Mouse (Mus musculus): ENCODE measurements around the gene Smim11. TPM values are rescaled to one million over a fixed set of nuclear protein-coding genes. Genes with fewer than 3 reads are reported as not detected.
A peak's percentile ranks its signal among the peaks of the same experiment; 100 is the strongest.

The Smim11 gene
- total and polyA plus RNA-seq, 3 experiments: 81.5 to 84.7 TPM; not detected in 1

- H3K4me3 ChIP-seq (ENCODE audit: control insufficient read depth in 1 of 2, insufficient read depth in 1 of 2, low read depth in 2 of 2, low read length in 2 of 2): no peak overlapping the region
- H3K9me3 ChIP-seq (replicated peaks; ENCODE audit: insufficient read depth, low read length): no peaks in the 10 kb centered on the region
- peak; percentile 46 for DNase-seq (ENCODE audit: low read depth, low spot score)
- no peak overlapping the region for H3K27ac ChIP-seq (ENCODE audit: control insufficient read depth, low read depth, low read length)
- H3K27me3 ChIP-seq (ENCODE audit: control insufficient read depth in 1 of 2, insufficient read depth in 2 of 2, low read length in 2 of 2): no peaks in the 10 kb centered on the region
- H3K36me3 ChIP-seq (ENCODE audit: control insufficient read depth in 1 of 2, insufficient read depth in 2 of 2, low read length in 2 of 2): peaks cover 2 to 7% of the 10 kb centered on the region in 2 experiments; a peak in 3 of 4 replicates
- peaks cover 3% of the 10 kb centered on the region; the same call in 1 of the 2 replicates for H3K79me2 ChIP-seq (ENCODE audit: control insufficient read depth, insufficient read depth, low read length, poor library complexity)
- peaks cover 0 to 12% of the 10 kb centered on the region in 2 experiments; a peak in 1 of 4 replicates for H3K4me1 ChIP-seq (ENCODE audit: control insufficient read depth in 1 of 2, insufficient read depth in 2 of 2, low read length in 2 of 2)
- TF ChIP-seq HCFC1 (IDR thresholded peaks at IDR 0.05; ENCODE audit: low read depth, low read length) (no peak), CTCF (IDR thresholded peaks at IDR 0.05 in 2 of 3, conservative IDR thresholded peaks at IDR 0.05 in 1 of 3; ENCODE audit: control insufficient read depth in 1 of 3, insufficient read depth in 1 of 3, low read depth in 2 of 3, low read length in 3 of 3, poor library complexity in 1 of 3, severe bottlenecking in 1 of 3) (peak in 2 of 3 experiments; percentile 21 to 34; a peak in 3 of 6 replicates)
- no peak overlapping the region for H3K9ac ChIP-seq (ENCODE audit: control insufficient read depth, low read depth, low read length, poor library complexity, severe bottlenecking)
Observed at GRCm38 (mm10) chr16:92305519-92305918, 4.4 kb downstream of the Smim11 start.

GRCm38 (mm10) chr16:92307947-92308346, 6.9 kb downstream of the Smim11 start:
- Histone ChIP-seq H3K36me3 (ENCODE audit: control insufficient read depth in 1 of 2, insufficient read depth in 2 of 2, low read length in 2 of 2) (peaks cover 0 to 2% of the 10 kb centered on the region in 2 experiments; a peak in 1 of 4 replicates), H3K4me3 (ENCODE audit: control insufficient read depth in 1 of 2, insufficient read depth in 1 of 2, low read depth in 2 of 2, low read length in 2 of 2) (no peak overlapping the region), H3K27me3 (ENCODE audit: control insufficient read depth in 1 of 2, insufficient read depth in 2 of 2, low read length in 2 of 2) (no peaks in the 10 kb centered on the region), H3K9me3 (replicated peaks; ENCODE audit: insufficient read depth, low read length) (no peaks in the 10 kb centered on the region), H3K27ac (ENCODE audit: control insufficient read depth, low read depth, low read length) (no peak overlapping the region), H3K4me1 (ENCODE audit: control insufficient read depth in 1 of 2, insufficient read depth in 2 of 2, low read length in 2 of 2) (0 out of 4 replicates have a peak, but pooled peaks cover 0 to 1% of the 10 kb centered on the region in 2 experiments), H3K79me2 (ENCODE audit: control insufficient read depth, insufficient read depth, low read length, poor library complexity) (no peaks in the 10 kb centered on the region), H3K9ac (ENCODE audit: control insufficient read depth, low read depth, low read length, poor library complexity, severe bottlenecking) (no peak overlapping the region)
- TF ChIP-seq EP300 (IDR thresholded peaks at IDR 0.05; ENCODE audit: low read depth in 1 of 2, low read length in 2 of 2) (no peak), CTCF (IDR thresholded peaks at IDR 0.05 in 2 of 3, conservative IDR thresholded peaks at IDR 0.05 in 1 of 3; ENCODE audit: control insufficient read depth in 1 of 3, insufficient read depth in 1 of 3, low read depth in 2 of 3, low read length in 3 of 3, poor library complexity in 1 of 3, severe bottlenecking in 1 of 3) (peak in 2 of 3 experiments; percentile 6 to 47; a peak in 3 of 6 replicates)
- no peak for DNase-seq (ENCODE audit: low read depth, low spot score)

GRCm38 (mm10) chr16:92309126-92309525, 8.0 kb downstream of the Smim11 start:
- Histone ChIP-seq H3K79me2 (ENCODE audit: control insufficient read depth, insufficient read depth, low read length, poor library complexity) (no peaks in the 10 kb centered on the region), H3K36me3 (ENCODE audit: control insufficient read depth in 1 of 2, insufficient read depth in 2 of 2, low read length in 2 of 2) (peaks cover 0 to 2% of the 10 kb centered on the region in 2 experiments; a peak in 1 of 4 replicates), H3K4me3 (ENCODE audit: control insufficient read depth in 1 of 2, insufficient read depth in 1 of 2, low read depth in 2 of 2, low read length in 2 of 2) (no peak overlapping the region), H3K9me3 (replicated peaks; ENCODE audit: insufficient read depth, low read length) (no peaks in the 10 kb centered on the region), H3K27ac (ENCODE audit: control insufficient read depth, low read depth, low read length) (no peak overlapping the region), H3K27me3 (ENCODE audit: control insufficient read depth in 1 of 2, insufficient read depth in 2 of 2, low read length in 2 of 2) (no peaks in the 10 kb centered on the region), H3K4me1 (ENCODE audit: control insufficient read depth in 1 of 2, insufficient read depth in 2 of 2, low read length in 2 of 2) (no peaks in the 10 kb centered on the region), H3K9ac (ENCODE audit: control insufficient read depth, low read depth, low read length, poor library complexity, severe bottlenecking) (no peak overlapping the region)
- no peak for TF ChIP-seq ZNF384 (IDR thresholded peaks at IDR 0.05; ENCODE audit: low read depth, low read length)
- TF ChIP-seq HCFC1 (IDR thresholded peaks at IDR 0.05; ENCODE audit: low read depth, low read length): no peak
- no peak for TF ChIP-seq CHD2 (IDR thresholded peaks at IDR 0.05; ENCODE audit: low read length)
- TF ChIP-seq EP300 (IDR thresholded peaks at IDR 0.05; ENCODE audit: low read depth in 1 of 2, low read length in 2 of 2): no peak
- no peak for TF ChIP-seq ELF1 (IDR thresholded peaks at IDR 0.05; ENCODE audit: low read depth, low read length)
- no peak for DNase-seq (ENCODE audit: low read depth, low spot score)

Measured in MEL (cell line).